Mouse (Mus musculus) testis, adult 2 months (tissue): ENCODE data around the gene Mmd2.

Experiments used
- CTCF ChIP-seq: fragments of 200-500 bp; IDR thresholded peaks from 2 replicates; pipeline ENCODE4 v1.5.1; 2012; ENCODE audit warnings: low read depth, mild to moderate bottlenecking, inconsistent platforms, low read length, moderate library complexity; ENCODE audit not compliant: control insufficient read depth, insufficient read depth, insufficient replicate concordance
- POLR2A ChIP-seq: fragments of 200-500 bp; IDR thresholded peaks from 2 replicates; pipeline ENCODE4 v1.6.1; 2012; ENCODE audit warnings: low read depth, mild to moderate bottlenecking, inconsistent platforms, low read length, moderate library complexity; ENCODE audit not compliant: control insufficient read depth

GRCm38 (mm10) chr5:142546344-142546743, 62.3 kb downstream of the Mmd2 start:
- TF ChIP-seq CTCF (no peak), POLR2A (no peak)
